Mouse (Mus musculus): ENCODE data around the gene Pde9a.

Gene Pde9a

DNA sequence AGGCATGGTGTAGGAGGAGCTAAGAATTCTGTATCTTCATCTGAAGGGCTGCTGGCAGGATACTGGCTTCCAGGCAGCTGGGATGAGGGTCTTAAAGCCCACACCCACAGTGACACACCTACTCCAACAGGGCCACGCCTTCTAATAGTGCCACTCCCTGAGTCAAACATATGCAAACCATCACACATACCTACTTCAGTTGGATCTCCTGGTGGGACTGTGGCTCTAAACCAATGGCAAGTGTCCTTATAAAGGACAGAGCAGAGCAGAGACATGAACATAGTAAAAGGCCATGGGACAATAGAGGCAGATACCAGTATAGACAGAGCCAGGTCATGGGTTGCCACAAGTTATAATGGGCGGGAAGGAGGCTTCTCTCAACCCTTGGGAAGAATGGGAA, 76.5 kb downstream of the Pde9a start:
- no peak for DNase-seq (ENCODE audit: low spot score in 2 of 2)

- no peak for DNase-seq (ENCODE audit: low spot score in 2 of 2)
Measured at GRCm38 (mm10) chr17:31466854-31467253, 80.8 kb downstream of the Pde9a start.

- no peak for DNase-seq (ENCODE audit: low spot score in 2 of 2)
Measured at GRCm38 (mm10) chr17:31468496-31468895, 82.5 kb downstream of the Pde9a start.

DNA sequence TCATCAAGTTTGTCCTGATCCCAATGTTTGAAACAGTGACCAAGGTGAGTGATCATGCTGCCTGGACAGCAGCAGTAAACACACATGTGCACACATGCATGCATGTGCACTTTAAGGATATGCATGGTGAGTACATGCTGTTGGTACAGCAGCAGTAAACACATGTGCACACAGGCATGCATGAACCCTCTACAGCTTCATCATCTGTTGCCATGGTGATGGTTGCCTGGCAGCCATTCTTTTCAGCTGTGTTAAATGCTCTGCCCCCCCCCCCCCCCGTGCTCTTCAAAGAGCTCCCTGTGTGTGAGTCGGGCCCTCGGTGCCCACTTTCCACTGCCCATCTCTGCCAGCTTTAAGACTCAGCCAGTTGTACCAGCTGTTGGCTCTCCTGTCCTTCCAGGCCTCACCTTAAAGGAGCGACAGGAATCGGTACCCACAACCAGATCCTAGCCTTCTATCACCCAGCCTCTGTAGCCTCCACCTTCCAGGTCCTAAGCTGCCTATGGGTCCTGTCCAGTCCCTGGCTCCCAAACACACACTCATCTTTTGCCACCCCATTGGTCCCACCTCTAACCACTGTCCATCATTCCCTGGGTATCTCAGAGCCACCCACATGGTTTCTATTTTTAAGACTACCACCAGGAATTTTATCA, 84.9 kb downstream of the Pde9a start:
- DNase-seq (ENCODE audit: low spot score in 2 of 2), result no peak

GRCm38 (mm10) chr17:31474388-31474787, 88.4 kb downstream of the Pde9a start:
- DNase-seq (ENCODE audit: low spot score in 2 of 2), result no peak

DNA sequence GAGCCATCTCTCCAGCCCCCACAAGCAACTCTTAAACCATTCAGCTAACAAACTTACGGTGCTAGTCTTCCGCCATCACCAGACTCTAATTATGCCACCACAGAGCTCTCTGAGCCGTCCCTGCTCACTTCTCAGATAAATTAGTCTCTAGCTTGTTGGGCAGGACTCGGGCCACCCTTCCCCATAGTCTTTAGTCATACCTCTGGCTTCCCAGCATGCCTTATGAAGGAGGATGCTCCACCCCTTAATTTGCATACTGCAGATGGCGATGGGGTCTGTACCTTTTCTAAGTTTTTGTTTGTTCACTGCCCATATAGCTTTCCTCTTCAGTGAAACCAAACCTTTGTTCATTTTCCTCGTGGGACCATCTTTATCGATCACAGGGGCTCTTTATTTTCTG, 92.6 kb downstream of the Pde9a start:
- no peak for DNase-seq (ENCODE audit: low spot score in 2 of 2)

DNA sequence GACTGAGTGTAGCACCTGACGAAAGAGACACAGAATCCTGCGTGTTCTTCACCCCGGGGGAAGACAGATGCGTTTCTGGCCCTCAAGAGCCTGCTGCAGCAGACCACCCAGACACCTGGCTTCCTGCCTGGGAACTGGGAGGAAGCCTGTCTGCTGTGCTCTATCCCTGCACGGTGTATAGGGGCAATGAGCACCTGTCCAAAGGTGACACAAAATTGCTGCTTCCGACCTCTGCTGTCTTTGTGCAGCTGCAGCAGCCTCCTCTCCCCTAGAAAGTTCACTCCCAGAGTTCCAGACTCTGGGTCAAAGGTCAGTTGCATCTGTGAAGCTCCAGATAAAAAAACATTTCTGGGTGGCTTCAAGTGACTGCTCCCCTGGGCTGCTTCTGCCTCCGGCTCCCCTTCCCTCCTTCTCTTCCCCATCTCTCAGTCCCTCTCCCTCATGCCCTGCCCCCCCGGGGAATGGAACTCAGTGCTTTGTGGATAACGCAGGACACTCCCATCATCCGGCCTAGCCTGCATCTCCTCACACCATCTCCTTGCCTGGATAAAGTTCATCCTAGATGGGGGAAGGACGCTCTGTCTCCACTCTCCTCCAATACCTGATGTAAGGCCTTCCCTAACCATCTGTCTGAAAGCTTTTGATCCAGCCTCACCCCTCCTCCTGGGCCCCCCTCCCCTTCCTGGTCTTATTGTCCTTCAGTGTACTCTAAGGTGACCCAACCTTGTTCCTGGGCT, 93.3 kb downstream of the Pde9a start:
- no peak for DNase-seq (ENCODE audit: low spot score in 2 of 2)

- no peak for DNase-seq (ENCODE audit: low spot score in 2 of 2)
Measured at GRCm38 (mm10) chr17:31486616-31487198, 100.7 kb downstream of the Pde9a start.

GRCm38 (mm10) chr17:31487433-31488060, 101.5 kb downstream of the Pde9a start:
- DNase-seq (ENCODE audit: low spot score in 2 of 2), result no peak

GRCm38 (mm10) chr17:31491355-31491754, 105.3 kb downstream of the Pde9a start:
- no peak for DNase-seq (ENCODE audit: low spot score in 2 of 2)

- peak; percentile 64 to 84 for DNase-seq (ENCODE audit: low spot score in 2 of 2)
Measured at GRCm38 (mm10) chr17:31492416-31492815, 106.4 kb downstream of the Pde9a start.

DNA sequence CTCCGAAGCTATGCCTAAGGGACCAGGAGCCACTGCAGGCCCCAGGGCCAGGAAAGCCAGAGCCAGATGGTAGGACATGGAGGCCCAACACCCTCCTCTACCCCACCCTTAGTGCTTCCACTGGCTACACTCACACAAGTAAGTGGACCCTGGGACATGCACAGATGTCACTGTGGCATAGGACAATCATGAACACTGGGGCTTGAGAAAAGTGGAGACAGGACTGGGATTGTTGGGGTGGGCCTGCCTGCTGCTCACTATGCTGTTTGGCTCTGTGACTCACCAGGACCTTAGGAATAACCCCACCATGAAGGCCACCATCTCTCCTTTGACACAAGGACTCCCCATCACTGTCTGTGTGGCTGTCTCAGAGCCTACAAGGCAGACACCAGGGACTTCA, 109.0 kb downstream of the Pde9a start:
- no peak for DNase-seq (ENCODE audit: low spot score in 2 of 2)

- no peak for DNase-seq (ENCODE audit: low spot score in 2 of 2)
Measured at GRCm38 (mm10) chr17:31497726-31498125, 111.7 kb downstream of the Pde9a start.

- DNase-seq (ENCODE audit: low spot score in 2 of 2), result no peak
Measured at GRCm38 (mm10) chr17:31499725-31500124, 113.7 kb downstream of the Pde9a start.

DNA sequence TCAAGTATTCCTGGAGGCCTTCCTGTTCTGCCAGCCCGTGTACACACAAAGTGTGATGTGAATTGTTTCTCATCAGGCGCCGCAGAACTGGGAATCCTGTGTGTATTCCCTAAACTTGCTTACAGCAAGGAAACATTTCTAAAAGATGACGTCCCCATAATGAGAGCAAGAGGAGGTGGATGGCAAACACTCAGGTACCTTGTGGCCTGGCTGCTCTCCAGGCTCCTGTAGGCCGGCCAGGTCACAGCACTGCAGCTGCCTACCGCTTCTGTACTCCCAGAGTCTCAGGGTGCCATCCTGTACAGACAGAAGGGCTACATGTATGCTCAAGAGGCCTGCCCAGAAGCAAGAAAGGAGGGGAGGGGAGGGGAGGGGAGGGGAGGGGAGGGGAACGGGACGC, 114.4 kb downstream of the Pde9a start:
- no peak for DNase-seq (ENCODE audit: low spot score in 2 of 2)

DNA sequence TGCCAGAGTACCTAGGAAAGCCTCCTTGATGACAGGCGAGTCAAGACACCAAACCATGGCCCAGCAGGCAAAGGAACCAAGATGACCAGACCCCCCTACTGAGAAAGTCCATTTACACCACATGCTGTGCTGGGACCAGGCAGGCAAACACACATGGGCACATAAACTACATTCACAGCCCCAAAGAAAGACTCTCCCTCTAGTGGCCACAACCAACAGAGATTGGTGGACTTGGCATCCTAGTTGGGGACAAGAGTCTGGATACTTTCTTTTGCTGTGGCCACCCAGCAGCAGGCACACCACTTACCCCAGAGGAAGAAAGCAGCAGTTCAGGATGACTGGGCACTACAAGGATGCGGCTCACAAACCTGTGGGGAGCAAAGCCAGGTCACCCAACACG, 114.9 kb downstream of the Pde9a start:
- no peak for DNase-seq (ENCODE audit: low spot score in 2 of 2)

DNA sequence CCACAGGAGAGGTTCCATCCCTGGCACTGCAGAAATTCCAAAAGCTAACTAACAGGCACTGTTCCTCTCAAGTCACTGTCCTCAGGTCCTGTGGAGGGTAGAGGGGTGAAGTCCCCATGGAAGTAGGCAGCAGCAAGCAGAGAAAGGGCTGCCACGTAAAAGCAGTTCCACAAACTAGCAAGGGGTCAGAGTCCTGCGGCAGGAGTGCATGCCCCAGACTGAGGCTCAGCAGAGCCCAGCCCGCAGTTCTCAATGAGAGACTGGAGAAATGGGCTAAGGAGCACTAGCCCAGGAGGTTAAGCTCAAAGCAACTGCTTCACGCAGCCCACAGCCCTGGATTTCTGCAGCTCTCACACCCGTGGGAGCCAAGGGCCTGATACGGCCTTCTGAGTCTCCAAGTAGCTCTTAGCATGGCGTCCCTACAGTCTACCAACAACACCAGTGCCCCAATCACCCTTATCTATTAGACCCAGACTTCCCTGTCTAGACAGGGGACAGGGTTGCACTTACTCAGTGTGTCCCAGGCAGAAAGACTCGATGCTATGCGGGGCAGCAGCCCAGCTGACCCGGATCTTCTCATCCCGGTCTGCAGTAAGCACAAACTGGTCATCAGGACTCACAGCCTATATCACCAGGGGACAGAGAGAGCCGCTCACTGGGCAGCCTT, 116.4 kb downstream of the Pde9a start:
- DNase-seq (ENCODE audit: low spot score in 2 of 2), result no peak

GRCm38 (mm10) chr17:31503337-31503736, 117.3 kb downstream of the Pde9a start:
- DNase-seq (ENCODE audit: low spot score in 2 of 2), result no peak

- DNase-seq (ENCODE audit: low spot score in 2 of 2), result no peak
Measured at GRCm38 (mm10) chr17:31503936-31504335, 117.9 kb downstream of the Pde9a start.

GRCm38 (mm10) chr17:31505013-31505412, 119.0 kb downstream of the Pde9a start:
- DNase-seq (ENCODE audit: low spot score in 2 of 2), result no peak

DNA sequence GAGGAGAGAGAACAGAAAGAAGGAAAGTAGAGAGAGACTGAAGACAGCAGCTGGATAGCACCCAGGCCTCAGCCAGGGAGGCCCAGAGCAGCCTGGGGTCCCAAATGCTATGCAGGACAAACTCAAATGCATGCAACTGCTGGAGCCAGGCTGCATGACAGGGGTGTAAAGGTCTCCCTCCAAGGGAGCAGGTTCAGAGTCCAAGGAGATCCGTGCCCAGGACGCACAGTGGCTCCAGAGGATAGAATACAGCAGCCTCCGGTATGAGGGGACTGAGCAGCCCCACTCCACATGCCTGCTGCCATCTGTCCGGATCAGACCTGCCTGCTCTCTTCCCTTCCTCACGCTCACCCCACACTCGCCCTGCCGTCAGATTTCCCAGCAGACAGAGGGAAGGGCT, 120.3 kb downstream of the Pde9a start:
- DNase-seq (ENCODE audit: low spot score in 2 of 2), result no peak

DNA sequence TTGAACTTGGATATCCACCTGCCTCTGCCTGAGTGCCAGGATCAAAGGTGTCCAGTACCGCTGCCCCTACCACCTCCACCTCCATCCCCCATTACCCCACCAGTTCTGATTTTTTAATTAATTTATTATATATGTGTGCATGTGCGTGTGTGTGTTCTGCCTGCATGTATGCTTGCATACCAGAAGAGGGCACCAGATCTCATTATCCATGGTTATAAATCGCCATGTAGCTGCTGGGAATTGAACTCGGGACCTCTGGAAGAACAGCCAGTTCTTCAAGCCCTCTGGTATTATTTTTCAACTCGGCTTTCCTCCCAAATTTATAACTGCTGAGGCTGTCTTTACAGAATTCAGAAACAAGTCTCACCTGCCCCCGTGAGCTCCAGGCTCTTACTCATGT, 124.9 kb downstream of the Pde9a start:
- DNase-seq (ENCODE audit: low spot score in 2 of 2), result no peak

All from cerebellum, postnatal 4 days (tissue).